Mouse (Mus musculus): Measurements from ENCODE around the gene Hesx1. TPM values are rescaled to one million over a fixed set of nuclear protein-coding genes. Genes with fewer than 3 reads are reported as not detected.

Gene Hesx1
- polyA plus RNA-seq, 1 experiment from 2014 or later: not detected

GRCm38 (mm10) chr14:26981021-26981420, 13.2 kb upstream of the Hesx1 start:
- Histone ChIP-seq H3K9me3 (peaks cover 9% of the 10 kb centered on the region), H3K4me2 (no peak overlapping the region), H3K4me1 (replicated peaks) (peaks cover 9% of the 10 kb centered on the region), H3K4me3 (no peak overlapping the region), H3K9ac (no peak overlapping the region), H3K27ac (replicated peaks) (no peak overlapping the region), H3K36me3 (no peaks in the 10 kb centered on the region), H3K27me3 (no peaks in the 10 kb centered on the region)
- 92% methylated on average over 8 of the region's 8 CpGs for WGBS
- no peak for ATAC-seq (ENCODE audit: low read depth)

- Histone ChIP-seq H3K27me3 (no peaks in the 10 kb centered on the region), H3K9ac (no peak overlapping the region), H3K4me1 (replicated peaks) (peaks cover 5% of the 10 kb centered on the region; the same call in 1 of the 2 replicates), H3K27ac (replicated peaks) (no peak overlapping the region), H3K4me2 (no peak overlapping the region), H3K4me3 (no peak overlapping the region), H3K36me3 (no peaks in the 10 kb centered on the region), H3K9me3 (peaks cover 9% of the 10 kb centered on the region)
- 66% methylated on average over 5 of the region's 5 CpGs for WGBS
- no peak for ATAC-seq (ENCODE audit: low read depth)
These were observed 12.6 kb upstream of the Hesx1 start for GRCm38 (mm10) chr14:26981494-26982149.

GRCm38 (mm10) chr14:26982150-26982530, 12.1 kb upstream of the Hesx1 start:
- H3K4me3 ChIP-seq: no peak overlapping the region
- H3K9ac ChIP-seq: no peak overlapping the region
- peaks cover 9% of the 10 kb centered on the region for H3K9me3 ChIP-seq
- H3K27ac ChIP-seq (replicated peaks): no peak overlapping the region
- H3K27me3 ChIP-seq: no peaks in the 10 kb centered on the region
- H3K4me2 ChIP-seq: no peak overlapping the region
- ATAC-seq (ENCODE audit: low read depth): no peak
- no peaks in the 10 kb centered on the region for H3K4me1 ChIP-seq (replicated peaks)
- 85% methylated on average over 5 of the region's 5 CpGs for WGBS
- no peaks in the 10 kb centered on the region for H3K36me3 ChIP-seq

GRCm38 (mm10) chr14:26988694-26989093, 5.5 kb upstream of the Hesx1 start:
- Histone ChIP-seq H3K27me3 (no peaks in the 10 kb centered on the region), H3K4me2 (no peak overlapping the region), H3K27ac (replicated peaks) (no peak overlapping the region), H3K9ac (no peak overlapping the region), H3K36me3 (no peaks in the 10 kb centered on the region), H3K4me3 (no peak overlapping the region), H3K4me1 (replicated peaks) (no peaks in the 10 kb centered on the region), H3K9me3 (no peaks in the 10 kb centered on the region)
- WGBS: 68% methylated on average over 2 of the region's 2 CpGs
- ATAC-seq (ENCODE audit: low read depth): no peak

- Histone ChIP-seq H3K9me3 (no peaks in the 10 kb centered on the region), H3K9ac (no peak overlapping the region), H3K36me3 (no peaks in the 10 kb centered on the region), H3K27ac (replicated peaks) (no peak overlapping the region), H3K4me1 (replicated peaks) (peaks cover 8% of the 10 kb centered on the region), H3K4me2 (no peak overlapping the region; the same call in 1 of the 2 replicates), H3K4me3 (no peak overlapping the region), H3K27me3 (no peaks in the 10 kb centered on the region)
- no peak for ATAC-seq (ENCODE audit: low read depth)
- WGBS: 45% methylated on average over 18 of the region's 18 CpGs
These were observed 2.6 kb upstream of the Hesx1 start for GRCm38 (mm10) chr14:26991622-26992021.

GRCm38 (mm10) chr14:26993427-26993826, 789 bp upstream of the Hesx1 start:
- Histone ChIP-seq H3K9me3 (no peaks in the 10 kb centered on the region), H3K27me3 (no peaks in the 10 kb centered on the region), H3K36me3 (no peaks in the 10 kb centered on the region), H3K4me2 (no peak overlapping the region), H3K4me1 (replicated peaks) (peaks cover 8% of the 10 kb centered on the region), H3K9ac (no peak overlapping the region), H3K27ac (replicated peaks) (no peak overlapping the region), H3K4me3 (no peak overlapping the region)
- no peak for ATAC-seq (ENCODE audit: low read depth)
- 85% methylated on average over 3 of the region's 3 CpGs for WGBS

GRCm38 (mm10) chr14:26996257-26996656, 2.0 kb downstream of the Hesx1 start:
- Histone ChIP-seq H3K4me3 (no peak overlapping the region), H3K27me3 (peaks cover 10% of the 10 kb centered on the region), H3K4me1 (replicated peaks) (peaks cover 8% of the 10 kb centered on the region), H3K9ac (no peak overlapping the region), H3K9me3 (no peaks in the 10 kb centered on the region), H3K27ac (replicated peaks) (no peak overlapping the region), H3K36me3 (no peaks in the 10 kb centered on the region), H3K4me2 (no peak overlapping the region)
- ATAC-seq (ENCODE audit: low read depth): no peak

GRCm38 (mm10) chr14:27000386-27000785, 6.2 kb downstream of the Hesx1 start:
- Histone ChIP-seq H3K36me3 (no peaks in the 10 kb centered on the region), H3K4me1 (replicated peaks) (no peaks in the 10 kb centered on the region), H3K27ac (replicated peaks) (no peak overlapping the region), H3K9ac (no peak overlapping the region), H3K27me3 (peaks cover 14% of the 10 kb centered on the region), H3K4me2 (no peak overlapping the region), H3K9me3 (no peaks in the 10 kb centered on the region), H3K4me3 (no peak overlapping the region)
- WGBS: 4% methylated on average over 11 of the region's 11 CpGs
- ATAC-seq (ENCODE audit: low read depth): no peak

- WGBS: 78% methylated on average over 7 of the region's 7 CpGs
- no peaks in the 10 kb centered on the region for H3K36me3 ChIP-seq
- no peak overlapping the region for H3K27ac ChIP-seq (replicated peaks)
- H3K9me3 ChIP-seq: no peaks in the 10 kb centered on the region
- H3K9ac ChIP-seq: no peak overlapping the region
- no peaks in the 10 kb centered on the region for H3K4me1 ChIP-seq (replicated peaks)
- H3K4me3 ChIP-seq: no peak overlapping the region
- no peak overlapping the region for H3K4me2 ChIP-seq
- H3K27me3 ChIP-seq: peaks cover 14% of the 10 kb centered on the region
- ATAC-seq (ENCODE audit: low read depth): no peak
These were observed 10.7 kb downstream of the Hesx1 start for GRCm38 (mm10) chr14:27004906-27005305.

GRCm38 (mm10) chr14:27005937-27006336, 11.7 kb downstream of the Hesx1 start:
- ATAC-seq (ENCODE audit: low read depth): no peak
- Histone ChIP-seq H3K27ac (replicated peaks) (no peak overlapping the region), H3K36me3 (no peaks in the 10 kb centered on the region), H3K9me3 (no peaks in the 10 kb centered on the region), H3K4me2 (no peak overlapping the region), H3K4me3 (no peak overlapping the region), H3K4me1 (replicated peaks) (no peaks in the 10 kb centered on the region), H3K27me3 (0 out of 2 replicates have a peak, but pooled peaks cover 8% of the 10 kb centered on the region), H3K9ac (no peak overlapping the region)
- 37% methylated on average over 6 of the region's 6 CpGs for WGBS

- H3K27me3 ChIP-seq: no peaks in the 10 kb centered on the region
- H3K36me3 ChIP-seq: no peaks in the 10 kb centered on the region
- H3K27ac ChIP-seq (replicated peaks): no peak overlapping the region
- whole genome bisulfite sequencing: 79% methylated on average over 5 of the region's 5 CpGs
- no peak overlapping the region for H3K4me3 ChIP-seq
- no peak for ATAC-seq (ENCODE audit: low read depth)
- H3K9me3 ChIP-seq: no peaks in the 10 kb centered on the region
- H3K4me1 ChIP-seq (replicated peaks): no peaks in the 10 kb centered on the region
- H3K9ac ChIP-seq: no peak overlapping the region
- H3K4me2 ChIP-seq: no peak overlapping the region
These were observed 17.3 kb downstream of the Hesx1 start for GRCm38 (mm10) chr14:27011561-27011960.

- no peak overlapping the region for H3K27ac ChIP-seq (replicated peaks)
- H3K4me1 ChIP-seq (replicated peaks): no peaks in the 10 kb centered on the region
- H3K4me2 ChIP-seq: no peak overlapping the region
- no peaks in the 10 kb centered on the region for H3K9me3 ChIP-seq
- H3K27me3 ChIP-seq: no peaks in the 10 kb centered on the region
- ATAC-seq (ENCODE audit: low read depth): no peak
- H3K36me3 ChIP-seq: no peaks in the 10 kb centered on the region
- H3K4me3 ChIP-seq: no peak overlapping the region
- 73% methylated on average over 4 of the region's 4 CpGs for WGBS
- no peak overlapping the region for H3K9ac ChIP-seq
These were observed 19.4 kb downstream of the Hesx1 start for GRCm38 (mm10) chr14:27013658-27014057.

GRCm38 (mm10) chr14:27017936-27018335, 23.7 kb downstream of the Hesx1 start:
- Histone ChIP-seq H3K36me3 (no peaks in the 10 kb centered on the region), H3K4me1 (replicated peaks) (no peaks in the 10 kb centered on the region), H3K4me3 (no peak overlapping the region), H3K4me2 (no peak overlapping the region), H3K9ac (no peak overlapping the region), H3K9me3 (no peaks in the 10 kb centered on the region), H3K27ac (replicated peaks) (no peak overlapping the region), H3K27me3 (no peaks in the 10 kb centered on the region)
- ATAC-seq (ENCODE audit: low read depth): no peak
- WGBS: 95% methylated on average over 2 of the region's 2 CpGs

Measured in neural tube, embryonic 13.5 days (tissue).